Mouse (Mus musculus): Measurements from ENCODE around the gene Nell1.

GRCm38 (mm10) chr7:50226621-50227020, 252.0 kb downstream of the Nell1 start:
- no peak for TF ChIP-seq CTCF (IDR thresholded peaks at IDR 0.05; ENCODE audit: insufficient read depth, low read length)
- TF ChIP-seq POLR2A (IDR thresholded peaks at IDR 0.05; ENCODE audit: borderline replicate concordance, extremely low read depth, low read depth, low read length), result no peak

Data from lung, adult 2 months (tissue).